Mouse (Mus musculus): ENCODE measurements around the gene Gpr162.
"Not testable (repeated sequence)": the region's sequence is repeated elsewhere in the genome, so short reads cannot be mapped to it uniquely, and the experiment has no call there.

Gene Gpr162

DNA sequence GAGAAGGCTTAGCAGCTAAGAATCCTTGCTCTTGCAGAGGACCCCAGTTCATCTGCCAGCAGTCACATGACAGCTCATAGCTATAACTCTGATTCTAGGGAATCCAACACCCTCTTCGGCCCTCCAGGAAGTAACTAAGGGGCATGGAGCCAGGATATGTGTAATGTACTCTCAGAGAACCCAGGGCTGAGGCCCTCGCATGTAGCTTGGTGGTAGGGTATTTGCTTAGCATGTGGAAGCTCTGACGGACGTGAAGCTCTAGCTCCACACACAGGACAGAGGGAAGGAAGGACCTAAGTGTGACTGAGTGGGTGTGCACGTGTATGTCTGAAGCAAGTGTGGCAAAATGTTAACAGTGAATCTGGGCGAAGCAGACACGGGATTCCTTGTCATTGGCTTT, 27.4 kb downstream of the Gpr162 start:
- DNase-seq (ENCODE audit: low spot score): no peak

DNA sequence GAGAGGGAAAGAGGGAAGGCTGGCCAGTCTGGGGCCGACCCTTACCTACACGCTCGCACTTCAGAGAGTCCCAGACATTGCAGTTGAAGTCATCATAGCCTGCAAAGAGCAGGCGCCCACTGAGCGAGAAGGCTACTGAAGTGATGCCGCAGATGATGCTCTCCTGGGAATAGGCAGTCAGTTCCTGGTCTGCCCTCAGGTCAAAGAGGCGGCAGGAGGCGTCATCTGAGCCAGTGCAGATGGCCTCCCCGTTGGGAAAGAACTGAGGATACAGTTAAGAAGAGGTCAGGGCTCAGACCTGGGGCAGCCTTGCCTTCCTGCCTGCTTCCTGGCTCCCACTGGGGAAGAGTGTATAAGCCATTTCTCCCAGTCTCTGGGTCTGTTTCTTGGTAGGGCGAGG, 28.3 kb downstream of the Gpr162 start:
- DNase-seq (ENCODE audit: low spot score): no peak

DNA sequence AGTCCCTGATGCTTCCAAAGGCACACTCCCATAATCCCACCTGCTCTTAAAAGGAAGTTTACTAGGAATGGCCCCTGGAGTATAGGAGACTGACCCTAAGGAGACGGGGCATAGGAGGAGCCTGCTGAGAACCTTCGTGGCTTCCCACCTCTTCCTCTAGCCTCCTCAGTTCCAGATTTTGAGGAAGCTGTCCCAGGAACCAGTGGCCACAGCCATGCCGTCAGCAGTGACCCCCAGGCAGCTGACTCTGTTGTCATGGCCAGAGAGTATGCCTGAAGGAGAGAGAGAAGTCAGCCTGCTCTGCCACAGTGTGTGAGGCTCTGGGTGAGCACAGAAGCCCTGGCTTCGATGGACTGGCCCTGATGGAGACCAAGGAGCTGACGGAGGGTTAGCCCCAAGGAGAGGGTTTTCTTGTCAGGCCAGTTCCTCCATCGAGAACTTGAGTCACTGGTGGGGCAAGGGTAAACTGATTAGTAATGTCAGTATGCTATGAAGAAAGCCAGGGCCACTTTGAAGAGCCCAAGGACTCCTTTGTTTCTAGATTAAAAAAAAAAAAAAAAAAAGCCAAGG, 29.2 kb downstream of the Gpr162 start:
- peak; percentile 31 for DNase-seq (ENCODE audit: low spot score)

DNA sequence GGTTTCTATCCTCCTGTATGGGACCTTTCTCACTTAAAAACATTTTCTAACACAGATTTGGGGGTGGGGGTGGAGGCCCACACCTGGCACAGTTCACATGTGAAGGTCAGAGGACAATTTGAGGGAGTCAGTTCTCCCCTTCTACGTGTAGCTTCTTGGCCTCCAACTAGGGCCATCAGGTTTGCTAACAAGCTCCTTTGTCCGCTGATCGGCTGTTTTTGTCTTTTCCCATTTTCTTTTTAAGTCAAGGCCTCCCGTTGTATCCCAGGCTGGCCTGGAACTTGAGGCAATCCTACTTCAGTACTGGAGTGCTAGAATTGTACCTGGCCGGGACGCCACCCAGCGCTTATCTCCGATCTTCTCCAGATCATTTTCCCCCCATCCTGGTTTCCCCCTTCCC, 32.1 kb downstream of the Gpr162 start:
- no peak for DNase-seq (ENCODE audit: low spot score)

DNA sequence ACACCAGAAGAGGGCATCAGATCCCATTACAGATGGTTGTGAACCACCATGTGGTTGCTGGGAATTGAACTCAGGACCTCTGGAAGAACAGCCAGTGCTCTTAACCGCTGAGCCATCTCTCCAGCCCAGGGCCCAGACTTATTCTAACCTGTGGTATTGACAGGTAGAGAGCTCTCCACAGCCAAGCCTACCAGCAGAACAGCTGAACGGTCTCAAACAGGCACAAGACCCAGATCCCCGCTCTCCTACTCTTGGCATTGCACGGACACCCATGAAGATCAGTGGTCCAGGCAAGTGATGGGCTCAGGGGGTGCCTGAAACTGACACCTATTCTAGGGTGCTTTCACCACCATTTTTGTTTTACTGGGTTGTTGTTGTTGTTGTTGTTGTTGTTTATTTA, 32.6 kb downstream of the Gpr162 start:
- not testable (repeated sequence) for DNase-seq (ENCODE audit: low spot score)

DNA sequence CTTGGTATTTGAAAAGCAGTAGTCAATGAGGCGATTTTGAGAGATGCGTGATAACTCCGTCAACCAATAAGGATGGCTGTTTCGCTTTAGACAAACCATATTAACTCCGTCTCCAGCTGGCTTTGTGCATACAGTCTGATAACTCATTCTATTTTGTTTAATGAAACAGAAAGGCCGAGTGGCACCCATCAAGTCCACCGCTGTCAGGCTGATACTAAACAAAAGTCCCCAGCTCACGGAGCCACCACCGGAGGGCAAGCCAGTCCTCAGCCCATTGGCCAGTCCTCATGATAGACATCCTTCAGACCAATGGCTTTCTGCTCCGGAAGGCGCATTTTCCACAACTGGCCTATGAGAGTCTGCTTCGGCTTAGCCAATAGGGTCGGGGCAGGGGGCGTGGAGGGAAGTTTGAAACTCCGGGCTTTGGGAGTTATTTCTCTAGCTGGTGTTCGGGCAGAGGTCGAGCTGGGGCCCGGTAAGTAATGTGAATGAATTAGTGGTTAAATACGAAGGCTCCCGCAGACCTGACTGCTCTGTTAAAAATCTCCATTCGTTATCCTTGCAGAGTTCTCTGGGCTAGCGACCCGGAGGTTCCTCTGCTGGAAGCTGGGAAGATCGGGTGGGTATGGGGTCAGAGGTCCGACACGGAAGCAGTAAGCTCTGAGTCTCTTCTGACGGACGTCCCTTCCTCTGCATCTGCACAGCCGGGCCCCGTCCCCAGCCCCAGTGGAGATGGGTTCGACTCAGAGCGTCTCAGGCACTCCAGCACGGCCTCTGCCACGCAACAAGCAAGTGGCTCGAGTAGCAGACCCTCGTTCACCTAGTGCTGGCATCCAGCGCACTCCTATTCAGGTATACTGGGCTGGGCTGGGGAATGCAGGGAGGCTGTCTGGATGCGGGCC, 33.7 kb downstream of the Gpr162 start:
- DNase-seq (ENCODE audit: low spot score): peak; percentile 80

DNA sequence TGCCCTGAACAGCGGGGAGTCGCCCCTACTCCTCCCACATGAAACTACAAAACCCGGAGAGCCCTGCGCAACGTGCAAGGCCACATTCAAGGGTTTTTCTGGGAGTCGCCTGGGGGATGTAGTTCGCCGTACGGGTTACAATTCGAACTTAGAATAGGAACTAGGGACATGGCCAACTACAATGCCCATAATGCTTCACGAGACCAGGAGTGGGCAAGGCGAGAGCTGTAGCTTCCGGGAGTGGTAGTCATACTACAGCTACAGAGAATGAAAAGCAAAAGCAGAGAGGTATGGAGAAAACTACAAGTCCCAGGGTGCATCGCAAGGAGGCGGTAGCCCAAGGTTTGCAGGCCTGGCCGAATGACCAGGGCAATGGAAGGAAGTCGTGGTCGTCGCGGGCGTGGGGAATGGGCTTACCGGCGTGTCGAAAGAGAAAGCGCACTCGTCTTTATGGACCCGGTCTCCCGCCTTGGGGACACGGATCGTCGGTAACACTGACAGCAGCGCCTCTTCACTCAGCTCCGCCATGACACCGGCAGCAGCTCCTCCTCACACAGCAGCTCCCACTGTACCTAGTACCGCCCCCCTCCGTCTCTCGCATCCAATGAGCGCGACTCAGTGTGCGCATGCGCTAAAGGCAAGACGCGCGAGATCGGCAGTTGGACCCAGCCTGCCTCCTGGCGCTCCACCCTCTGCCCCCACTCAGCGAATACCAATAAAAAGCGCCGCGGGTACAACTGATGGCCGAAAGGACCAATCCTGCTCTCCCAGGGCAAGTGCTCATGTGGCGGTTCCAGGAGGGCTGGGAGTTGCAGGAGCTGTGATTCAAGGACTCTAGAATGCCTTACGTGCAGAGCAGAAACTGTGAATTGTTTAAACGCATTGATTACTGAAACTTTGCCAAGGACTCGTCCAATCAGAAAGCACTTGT, 34.6 kb downstream of the Gpr162 start, which contains the start of the genes Usp5 and Cdca3:
Usp5 (minus strand) TSS at position 617 of the 931 bp plus-strand sequence.
Cdca3 (plus strand) TSS at position 680 of the 931 bp plus-strand sequence.
- DNase-seq (ENCODE audit: low spot score): peak; percentile 92

DNA sequence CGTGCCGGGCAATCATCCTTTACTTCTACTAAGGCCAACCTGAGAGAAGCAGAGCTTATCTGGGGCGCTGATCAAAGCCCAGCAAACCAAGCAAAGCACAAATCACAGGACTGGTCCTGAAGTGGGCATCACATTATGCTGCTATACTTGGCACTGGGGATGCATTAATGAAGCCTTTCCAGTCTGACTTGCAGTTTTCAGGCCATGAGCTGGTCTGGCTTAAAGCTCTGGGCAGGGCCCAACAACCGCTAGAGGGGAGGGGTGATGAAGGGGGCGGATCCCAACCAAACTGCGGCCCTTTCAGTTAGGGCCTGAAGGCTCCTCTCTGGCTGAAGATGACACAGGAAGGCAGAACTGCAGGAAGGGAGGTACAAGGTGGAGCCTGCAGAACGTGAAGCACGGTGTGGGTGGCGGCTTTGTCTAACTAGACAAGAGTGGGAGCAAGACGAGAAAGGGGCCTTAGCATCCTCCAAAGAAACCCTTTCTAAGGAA, 35.6 kb downstream of the Gpr162 start:
- peak; percentile 39 for DNase-seq (ENCODE audit: low spot score)

DNA sequence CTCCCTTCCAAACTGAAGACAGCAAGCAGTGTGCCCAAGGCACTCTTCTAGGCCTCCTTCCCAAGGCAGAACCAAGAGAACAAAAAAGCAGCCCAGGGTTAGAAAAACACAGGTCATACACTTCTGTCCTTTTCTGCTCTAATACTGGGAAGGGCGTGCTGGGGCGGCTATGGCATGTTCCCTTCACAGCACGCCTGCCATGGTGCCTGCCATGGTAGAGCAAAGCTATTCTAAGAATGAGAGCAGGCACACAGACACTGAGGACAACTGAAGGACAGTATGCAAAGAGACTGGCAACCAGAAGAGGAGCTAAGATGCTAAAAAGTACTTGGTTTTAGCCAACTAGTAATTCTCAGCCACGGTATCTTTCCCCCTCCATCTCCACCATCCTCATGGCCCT, 41.7 kb downstream of the Gpr162 start:
- no peak for DNase-seq (ENCODE audit: low spot score)

DNA sequence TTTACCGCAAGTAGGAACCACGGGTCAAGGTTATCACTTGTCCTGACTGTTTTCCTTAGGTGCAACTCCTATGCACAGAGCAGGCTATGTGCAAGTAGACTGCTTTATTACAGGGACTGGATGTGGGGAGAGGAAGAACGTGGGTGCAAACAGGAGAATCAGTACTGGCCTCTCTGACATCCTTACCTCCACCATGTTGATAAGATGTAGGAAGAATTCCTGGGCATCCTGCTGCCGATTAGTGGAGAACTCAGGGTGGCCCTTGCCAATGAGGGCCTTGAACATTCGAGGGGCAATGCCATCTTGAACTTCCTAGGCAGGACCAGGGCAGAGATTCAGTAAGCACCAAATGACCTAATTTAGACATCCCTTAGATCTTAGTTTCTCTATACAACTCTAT, 42.9 kb downstream of the Gpr162 start:
- DNase-seq (ENCODE audit: low spot score): no peak

DNA sequence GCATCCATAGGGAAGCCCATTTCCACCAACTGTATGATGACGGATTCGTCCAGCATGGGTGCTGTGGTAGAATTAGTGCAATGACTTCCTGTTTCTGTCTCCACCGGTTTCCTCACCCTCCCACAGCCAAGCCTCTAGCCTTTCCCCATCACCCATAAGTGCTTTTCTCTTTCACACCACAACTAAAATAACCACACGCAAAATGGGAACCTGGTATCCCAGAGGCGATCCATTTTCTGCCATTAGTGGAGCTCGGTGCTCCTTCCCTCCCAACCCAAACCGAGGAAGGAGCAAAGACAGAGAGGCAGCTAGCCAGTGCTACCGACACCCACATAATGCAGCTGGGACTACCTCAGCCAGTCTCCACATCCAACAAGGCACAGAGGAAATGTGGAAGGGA, 45.8 kb downstream of the Gpr162 start:
- no peak for DNase-seq (ENCODE audit: low spot score)

DNA sequence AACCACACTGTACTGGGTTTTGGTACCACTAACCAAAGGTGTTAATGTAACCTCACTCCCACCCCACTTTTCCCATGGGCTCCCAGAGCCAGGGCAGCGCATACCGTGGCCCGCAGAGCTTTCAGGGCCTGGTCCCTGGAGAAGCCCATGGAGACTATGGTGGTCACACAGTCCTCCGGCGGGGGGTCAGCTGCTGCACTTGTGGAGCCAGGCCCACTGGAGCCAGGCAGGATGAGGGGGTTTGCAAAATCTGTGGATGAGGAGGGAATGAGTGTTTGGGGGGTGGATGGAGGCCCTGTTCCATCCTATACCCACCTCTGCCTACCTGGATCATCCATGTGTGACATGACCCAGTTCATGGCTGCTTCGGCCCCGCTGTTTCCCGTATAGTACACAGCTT, 46.2 kb downstream of the Gpr162 start:
- no peak for DNase-seq (ENCODE audit: low spot score)

DNA sequence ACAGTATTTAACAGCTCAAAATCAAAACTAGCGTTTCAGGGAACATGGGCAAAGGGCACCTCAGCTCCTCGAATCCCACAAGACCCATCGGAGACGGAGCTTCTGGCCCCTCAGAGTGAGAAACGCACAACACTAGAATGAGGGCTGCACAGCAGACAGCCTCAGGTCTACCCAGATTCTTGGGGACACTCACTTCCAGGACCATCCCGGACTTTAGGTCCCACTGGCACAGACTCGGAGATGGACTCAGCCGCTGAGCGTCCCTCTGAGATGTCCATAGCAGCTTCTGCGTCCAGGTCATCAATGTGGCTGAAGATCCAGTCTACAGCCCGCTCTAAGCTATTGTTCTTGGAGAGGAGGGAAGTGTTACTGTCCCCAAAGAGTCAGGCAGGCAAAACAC, 46.7 kb downstream of the Gpr162 start:
- no peak for DNase-seq (ENCODE audit: low spot score)

DNA sequence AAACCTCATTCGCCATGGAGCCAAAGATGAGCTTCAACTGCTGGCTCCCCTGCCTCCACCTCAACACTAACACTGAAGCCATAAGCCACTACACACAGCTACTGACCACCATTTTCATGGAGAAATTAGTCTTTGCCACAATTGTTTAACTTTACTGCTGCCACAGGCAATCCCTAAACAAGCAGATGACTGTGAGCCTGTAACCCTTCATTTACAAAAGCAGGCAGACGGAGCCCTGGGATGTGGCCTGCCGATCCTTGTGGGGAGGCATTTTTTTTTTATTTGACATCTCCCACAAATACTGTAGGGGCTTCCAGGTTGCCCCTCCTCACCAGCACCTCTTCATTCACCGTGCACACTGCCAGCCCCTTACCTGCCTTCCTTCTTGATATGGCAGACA, 47.2 kb downstream of the Gpr162 start:
- no peak for DNase-seq (ENCODE audit: low spot score)

DNA sequence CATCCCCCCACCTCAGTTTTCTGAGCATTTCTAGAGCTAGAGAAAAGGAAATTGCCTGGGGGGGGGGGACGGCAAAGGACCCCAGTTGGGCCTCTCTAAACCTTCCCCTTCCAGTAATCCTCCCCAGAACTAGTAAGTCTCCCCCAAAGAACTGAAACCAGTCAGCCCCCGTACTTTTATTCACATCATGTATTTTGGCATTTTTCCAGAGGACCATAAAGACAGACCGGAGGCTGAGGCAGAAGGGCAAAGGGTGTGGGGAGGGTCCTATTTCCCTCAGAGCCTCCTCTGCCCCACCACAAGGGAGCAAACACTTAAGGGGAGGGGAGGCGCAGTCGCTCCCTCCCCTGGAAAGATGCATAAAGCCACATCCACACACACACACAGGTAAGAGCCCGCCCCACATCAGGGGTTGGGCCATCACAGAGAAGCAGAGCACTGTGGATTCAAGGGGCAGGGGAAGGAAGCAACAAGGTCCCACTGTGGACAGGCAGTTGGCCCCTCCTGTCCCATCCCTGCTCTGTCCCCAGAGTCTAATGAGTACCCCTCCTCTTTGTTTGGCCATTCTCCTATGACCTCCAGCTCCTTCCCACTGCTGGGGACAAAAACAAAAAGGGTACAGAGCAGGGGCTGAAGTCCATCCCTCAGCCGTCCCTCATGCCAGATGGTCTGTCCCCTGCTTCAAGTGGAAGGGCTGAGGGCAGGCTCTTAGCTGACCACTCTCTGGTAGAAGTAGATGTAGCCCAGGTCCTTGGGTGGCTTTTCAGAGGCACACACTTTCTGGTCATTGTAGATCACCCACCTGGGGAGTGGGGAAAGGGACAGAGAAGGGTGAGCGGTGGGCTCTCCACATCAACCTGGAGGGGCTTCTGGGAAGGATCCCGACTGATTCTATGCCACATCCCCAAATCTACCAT, 48.7 kb downstream of the Gpr162 start:
- no peak for DNase-seq (ENCODE audit: low spot score)

DNA sequence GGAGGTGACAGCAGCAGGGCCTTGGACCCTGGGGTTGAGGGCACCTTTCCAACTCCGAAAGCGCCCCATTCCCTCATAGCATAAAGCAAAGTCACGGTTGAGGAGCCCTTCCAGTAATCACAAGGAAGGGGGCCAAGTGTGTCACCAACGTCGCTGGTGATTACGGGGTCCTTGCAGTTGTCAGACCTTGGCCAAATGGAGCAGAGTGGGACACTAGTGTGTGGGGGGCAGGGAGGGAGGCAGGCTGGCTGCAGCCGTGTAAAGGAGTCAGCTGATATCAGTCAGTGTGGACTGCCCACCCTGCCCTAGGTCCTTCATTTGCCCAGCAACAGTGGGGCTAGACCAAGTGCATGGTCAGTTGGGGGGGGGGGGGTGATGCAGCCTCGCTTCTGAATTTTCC, 49.3 kb downstream of the Gpr162 start:
- DNase-seq (ENCODE audit: low spot score): no peak

DNA sequence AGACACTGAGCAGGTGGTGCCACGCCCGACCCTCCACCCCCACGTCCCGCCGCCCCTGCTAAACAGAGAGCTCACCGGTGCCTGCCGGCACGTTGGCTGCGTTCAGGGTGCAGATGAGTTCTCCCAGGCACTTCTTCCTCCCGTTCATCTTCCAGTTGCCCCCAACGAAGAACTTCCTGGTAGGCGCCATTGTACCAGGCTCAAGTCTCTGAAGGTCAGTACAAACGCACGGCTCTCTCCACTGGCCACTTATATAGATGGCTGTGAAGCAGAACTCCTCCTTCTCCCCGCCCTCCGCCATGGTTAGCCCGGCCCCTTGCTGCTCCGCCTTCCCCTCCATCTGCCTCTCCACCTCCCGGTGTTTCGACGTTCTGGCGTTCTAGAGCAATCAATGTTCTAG, 49.9 kb downstream of the Gpr162 start, which contains the start of gene Tpi1:
Tpi1 (minus strand) TSS at position 364 of the 400 bp plus-strand sequence.
- peak; percentile 85 for DNase-seq (ENCODE audit: low spot score)

DNA sequence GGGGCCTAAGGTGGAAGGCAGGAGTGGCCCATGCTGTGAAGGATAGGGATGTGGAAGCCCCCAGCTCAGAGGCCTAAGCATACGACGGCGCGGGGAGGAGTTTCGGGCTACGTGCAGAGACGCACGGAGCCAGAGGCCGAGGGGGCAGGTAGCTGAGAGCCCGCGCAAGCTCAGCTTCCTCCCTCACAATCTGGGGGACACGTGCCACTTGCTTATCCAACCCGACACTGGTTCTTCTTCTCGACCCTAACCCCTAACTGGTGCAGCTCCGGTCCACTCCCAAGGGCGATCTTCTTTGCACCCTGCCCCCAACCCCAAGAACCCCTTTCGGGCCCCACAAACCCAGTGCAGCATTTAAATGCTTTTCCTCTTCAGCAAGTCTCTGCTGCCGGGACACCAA, 50.3 kb downstream of the Gpr162 start:
- peak; percentile 52 for DNase-seq (ENCODE audit: low spot score)

DNA sequence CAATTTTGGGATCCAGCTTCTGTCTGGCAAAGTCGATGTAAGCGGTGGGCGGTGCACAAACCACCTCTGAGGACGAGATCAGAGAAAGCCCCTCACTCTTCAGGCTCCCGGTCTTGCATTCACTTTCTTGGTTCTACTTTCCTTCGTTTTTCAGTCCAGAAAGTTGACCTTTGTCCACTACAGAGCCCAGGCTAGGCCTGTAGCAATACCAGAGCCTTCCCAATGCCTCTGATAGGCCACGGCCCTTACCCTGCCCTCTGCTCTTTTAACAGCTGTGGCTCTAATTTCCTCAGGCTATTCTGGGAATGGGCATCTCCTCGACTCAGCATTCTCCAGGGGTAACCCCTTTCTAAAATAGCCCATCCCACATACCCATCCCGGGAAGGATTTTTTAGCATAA, 50.9 kb downstream of the Gpr162 start:
- no peak for DNase-seq (ENCODE audit: low spot score)

DNA sequence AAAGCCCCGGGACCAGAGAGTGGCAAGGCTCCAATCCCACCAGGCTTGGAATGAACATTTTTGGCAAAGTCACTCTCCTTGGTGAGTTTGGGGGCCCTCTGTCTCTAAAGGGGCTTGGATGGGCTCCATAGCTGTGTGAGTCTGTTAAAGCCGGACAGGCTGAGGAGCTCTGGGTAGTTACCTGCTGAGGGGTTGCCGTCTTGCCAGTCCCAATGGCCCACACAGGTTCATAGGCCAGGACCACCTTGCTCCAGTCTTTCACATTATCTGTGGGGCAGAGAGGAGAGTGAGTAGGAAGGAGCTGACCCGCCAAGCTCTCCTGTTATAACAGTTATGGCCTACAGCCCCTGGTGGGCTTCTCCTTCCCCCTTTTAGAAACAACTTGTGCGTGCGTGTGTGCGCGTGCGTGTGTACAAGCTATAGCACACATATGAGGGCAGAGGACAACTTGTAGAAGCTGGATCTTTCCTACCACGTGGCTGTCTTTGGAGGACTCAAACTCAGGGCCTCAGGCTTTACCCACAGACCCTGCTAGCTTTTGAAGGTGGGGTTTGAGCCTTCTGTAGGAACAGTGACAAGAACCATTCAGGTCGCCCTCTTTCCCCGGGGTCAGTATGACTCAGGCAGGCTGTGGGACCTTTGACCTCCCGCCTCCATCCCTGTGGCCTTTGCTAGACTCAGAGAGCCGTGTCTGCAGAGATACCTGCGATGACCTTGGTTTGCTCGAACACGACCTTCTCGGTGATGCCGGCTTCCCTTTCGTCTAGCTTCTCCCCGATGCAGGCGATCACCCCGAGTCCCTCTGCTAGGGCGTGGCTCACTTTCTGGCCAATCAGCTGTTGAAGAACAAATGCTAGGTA, 51.9 kb downstream of the Gpr162 start:
- DNase-seq (ENCODE audit: low spot score): no peak
